Mouse (Mus musculus) gastrocnemius, postnatal 14 days (tissue): ENCODE measurements around the gene Ssu2. TPM values are rescaled to one million over a fixed set of nuclear protein-coding genes. Genes with fewer than 3 reads are reported as not detected.

Source experiments
- DNase-seq: peaks from one replicate; pipeline ENCODE4 v3.0.0; 2021; ENCODE audit warnings: mixed read lengths
- intact Hi-C: fragments of 180-260 bp; cut with DNase I; formaldehyde crosslinking; loops from one replicate; pipeline ENCODE4 v1.15.1; 2025; ENCODE audit warnings: low total_unique reads
- long read RNA-seq, 2 experiments: library from polyadenylated mRNA; stranded (forward); transcript quantifications; one replicate each; pipeline ENCODE4 v2.0.0; 2021
- total RNA-seq, 2 experiments: library from RNA; stranded (reverse); gene quantifications; 2 replicates each; pipeline ENCODE4 v1.2.3; 2021

The Ssu2 gene
- 1 to 10 TPM; 1.9 to 3.3 TPM for total RNA-seq
- long read RNA-seq, experiment 1, partial matches to known transcripts: 0 of 2 reads
- long read RNA-seq, experiment 1, other reads (novel, unspliced or antisense): 1 of 2 reads
- long read RNA-seq, experiment 2, partial matches to known transcripts: 0 of 2 reads
- long read RNA-seq, experiment 2, other reads (novel, unspliced or antisense): 2 of 2 reads

DNA sequence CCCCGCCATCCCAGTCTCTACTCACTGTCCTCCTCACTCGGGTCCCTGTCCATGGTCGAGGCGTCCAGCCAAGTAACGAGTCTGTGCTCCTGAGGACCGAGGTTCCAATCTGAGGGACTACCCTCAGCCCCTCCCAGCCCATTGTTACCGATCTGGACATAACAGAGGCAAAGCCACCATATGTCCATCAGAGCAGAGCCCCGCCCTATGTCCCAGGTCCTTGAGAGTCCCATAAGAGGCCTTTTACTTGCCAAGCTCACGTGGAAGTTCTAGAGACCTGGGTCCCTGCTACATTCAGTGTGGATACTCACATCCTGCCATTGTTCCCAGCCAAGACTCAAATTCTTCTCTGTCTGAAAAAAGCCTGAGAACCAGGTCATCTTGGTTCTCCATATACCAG is at the start of gene Ssu2:
Gene Ssu2 (minus strand): TSS at position 77 of the 400 bp plus-strand sequence.
- no peak for DNase-seq

DNA sequence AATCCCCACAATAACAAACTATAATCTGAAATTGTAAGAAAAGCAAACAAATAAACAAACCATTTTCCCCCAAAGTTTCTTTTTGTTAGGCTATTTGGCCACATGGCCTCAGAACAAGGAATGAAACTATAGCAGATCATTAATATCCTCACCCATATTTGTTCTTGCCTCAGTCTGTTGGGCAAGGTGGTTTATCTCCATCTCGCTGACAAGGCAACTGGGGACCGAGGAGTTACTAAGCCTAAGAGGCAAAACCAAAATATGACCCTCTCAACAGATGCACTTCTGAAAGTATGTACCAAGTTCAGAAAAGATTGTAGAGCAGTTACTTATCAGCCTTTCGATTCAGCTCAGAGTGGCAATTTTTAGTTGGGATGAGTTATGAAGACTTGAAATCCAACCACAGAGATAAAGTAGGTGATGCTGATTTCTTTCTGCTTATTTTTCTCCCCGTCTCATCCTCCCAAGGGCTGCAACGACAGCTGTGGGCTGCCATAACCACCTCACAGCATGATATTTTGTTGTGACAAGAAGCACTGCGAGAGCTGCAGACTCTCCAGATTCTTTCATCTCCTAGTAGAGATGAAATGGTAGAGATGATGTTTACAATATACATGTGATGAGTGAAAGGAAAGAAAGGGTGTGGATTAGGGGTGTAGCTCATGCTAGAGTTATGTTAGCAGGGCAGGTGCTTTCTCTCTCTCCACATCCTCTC is 38.4 kb upstream of the Ssu2 start:
- intact Hi-C loops: no loop called here

More for the DNA sequence above, at the start of gene Ssu2:
- intact Hi-C loops: no loop called here

DNA sequence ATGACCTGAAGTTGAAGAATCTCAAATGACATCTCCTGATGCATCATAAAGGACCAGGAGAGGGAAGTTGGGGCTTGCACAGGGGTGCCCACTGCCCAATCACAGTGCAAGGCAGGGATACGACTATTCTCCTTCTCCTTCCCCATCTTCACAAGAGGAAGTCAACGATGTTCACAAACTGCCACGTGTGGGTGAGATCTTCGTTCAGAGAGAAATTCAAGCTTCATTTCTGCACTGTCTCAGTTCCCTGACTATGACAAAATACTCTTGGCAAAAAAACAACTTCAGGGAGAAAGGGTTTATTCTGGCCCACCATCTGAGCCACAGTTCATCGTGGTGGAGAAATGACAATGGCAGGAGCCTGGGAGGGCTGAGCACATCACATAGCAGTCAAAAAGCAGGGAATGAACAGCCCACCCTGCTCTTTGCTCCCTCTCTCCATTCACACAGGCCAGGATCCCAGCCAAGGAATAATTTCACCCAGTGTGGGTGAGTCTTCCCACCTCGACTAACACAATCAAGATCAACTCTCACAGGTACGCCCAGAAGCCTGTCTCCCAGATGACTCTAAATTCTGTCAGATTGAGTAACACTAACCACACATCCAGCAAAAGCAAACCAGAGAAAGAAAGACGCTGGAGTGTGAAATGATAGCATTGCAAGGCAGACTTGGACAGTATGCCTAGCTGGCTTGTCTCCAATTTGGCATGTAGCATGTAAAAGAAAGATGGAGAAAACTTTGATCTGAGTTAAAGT is 36.1 kb upstream of the Ssu2 start:
- peak; percentile 26 for DNase-seq
- intact Hi-C loops: no loop called here

More for the DNA sequence above, 38.4 kb upstream of the Ssu2 start:
- DNase-seq: no peak

DNA sequence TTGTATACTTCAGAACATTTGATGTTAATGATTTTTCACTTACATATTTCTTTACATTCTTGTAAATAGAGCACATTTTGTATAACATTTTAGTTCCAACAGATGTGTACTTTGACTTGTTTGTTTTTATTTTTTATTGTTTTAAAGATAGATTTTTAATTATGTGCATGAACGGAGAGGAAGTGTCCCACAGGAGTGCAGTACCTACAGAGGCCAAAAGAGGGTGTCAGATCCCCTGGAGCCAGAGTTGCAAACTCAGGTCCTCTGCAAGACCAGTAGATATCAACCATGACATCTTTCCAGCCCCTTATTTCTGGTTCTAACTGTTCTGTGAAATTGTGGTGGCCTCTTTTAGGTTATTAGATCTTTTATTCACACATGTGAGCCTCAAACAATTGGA is 33.1 kb upstream of the Ssu2 start:
- no peak for DNase-seq
- intact Hi-C loops: no loop called here

DNA sequence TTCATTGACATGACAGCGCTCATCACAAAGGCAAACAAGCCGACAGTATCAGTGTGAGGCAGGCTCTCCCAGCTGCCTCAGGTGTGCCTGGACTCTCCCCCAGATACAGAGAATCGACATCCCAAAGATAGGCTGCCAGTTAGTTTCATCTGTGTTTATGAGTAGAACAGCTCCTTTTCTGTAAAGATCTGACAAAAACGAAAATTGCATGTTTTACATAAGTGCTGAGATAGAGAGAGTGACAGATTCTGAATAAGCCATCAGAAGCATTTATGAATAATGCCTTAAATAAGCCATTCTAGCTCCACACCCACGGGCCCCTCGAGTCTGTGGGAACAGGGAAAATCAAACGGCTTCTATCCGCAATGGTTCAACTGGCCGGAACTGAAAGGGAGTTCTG is 31.5 kb upstream of the Ssu2 start:
- no peak for DNase-seq
- intact Hi-C loops: no loop called here

DNA sequence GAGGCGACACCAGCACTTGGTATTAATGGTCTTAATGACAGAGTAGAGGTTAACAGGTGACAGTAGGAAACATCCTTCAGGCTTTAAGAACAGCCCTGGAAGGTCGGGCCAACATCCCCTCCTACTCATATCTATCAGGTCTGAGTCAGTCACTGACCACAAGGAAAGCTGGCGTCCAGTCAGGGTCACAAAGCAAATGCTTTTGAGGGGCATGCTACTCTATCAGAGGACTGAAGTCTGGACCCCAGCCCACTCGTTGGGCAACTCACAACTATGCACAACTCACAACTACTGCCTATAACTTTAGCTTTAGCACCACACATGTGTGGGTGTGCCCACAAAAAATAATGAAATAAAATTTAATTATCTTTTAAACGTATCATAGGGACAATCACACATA is 16.3 kb upstream of the Ssu2 start:
- intact Hi-C loops: no loop called here
- no peak for DNase-seq

DNA sequence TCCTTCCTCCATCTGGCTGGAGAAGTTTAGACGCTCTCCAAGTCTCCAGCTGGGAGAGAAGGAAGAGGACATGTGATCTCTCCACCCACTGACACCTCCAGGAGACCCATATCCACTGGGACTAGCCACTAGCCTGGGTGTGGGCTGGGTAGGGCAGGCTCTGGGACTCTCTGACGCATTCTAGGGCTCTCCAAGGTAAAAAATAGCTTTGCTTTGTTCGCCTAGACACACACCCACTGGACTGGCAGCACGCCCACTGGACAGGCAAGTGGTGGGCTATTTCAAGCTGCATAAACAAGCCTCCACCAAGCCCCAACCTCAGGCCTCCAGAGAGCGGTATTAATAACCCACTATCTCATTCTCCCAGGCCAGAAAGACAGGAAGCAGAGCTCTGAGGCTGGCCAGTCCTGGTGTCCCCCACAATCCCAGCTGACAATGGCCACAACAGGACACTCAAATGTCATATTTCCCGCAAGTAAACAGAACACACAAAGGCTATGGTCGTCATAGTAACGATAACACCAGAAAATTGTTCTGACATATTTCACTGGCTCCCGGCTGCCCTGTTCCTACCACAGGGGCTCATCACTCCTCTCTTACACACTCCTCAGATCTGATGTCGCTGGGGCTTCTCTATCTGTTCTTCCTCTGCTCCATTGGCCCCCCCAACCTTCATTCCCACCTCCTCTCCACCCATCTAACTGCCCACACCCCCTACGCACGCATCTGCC is 14.3 kb upstream of the Ssu2 start:
- intact Hi-C loops: no loop called here
- DNase-seq: peak; percentile 89

DNA sequence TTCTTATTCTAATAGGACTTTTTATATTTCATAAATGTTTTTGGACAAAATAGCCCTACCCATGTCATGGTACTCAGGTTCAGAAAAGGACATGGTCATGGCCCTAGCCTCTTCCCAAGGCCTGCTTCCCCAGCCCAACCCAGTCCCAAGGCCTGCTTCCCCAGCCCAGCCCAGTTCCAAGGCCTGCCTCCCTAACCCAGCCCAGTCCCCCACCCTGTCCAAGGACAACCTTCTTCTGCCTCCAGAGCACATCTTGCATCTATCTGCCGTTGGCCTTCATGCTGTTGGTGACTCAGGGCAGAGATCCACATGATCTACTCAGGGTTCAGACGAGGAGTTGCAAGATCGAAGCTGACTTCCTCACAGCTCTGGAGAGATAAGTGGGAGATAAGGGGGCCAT is 9.5 kb upstream of the Ssu2 start:
- intact Hi-C loops: no loop called here
- DNase-seq: no peak

DNA sequence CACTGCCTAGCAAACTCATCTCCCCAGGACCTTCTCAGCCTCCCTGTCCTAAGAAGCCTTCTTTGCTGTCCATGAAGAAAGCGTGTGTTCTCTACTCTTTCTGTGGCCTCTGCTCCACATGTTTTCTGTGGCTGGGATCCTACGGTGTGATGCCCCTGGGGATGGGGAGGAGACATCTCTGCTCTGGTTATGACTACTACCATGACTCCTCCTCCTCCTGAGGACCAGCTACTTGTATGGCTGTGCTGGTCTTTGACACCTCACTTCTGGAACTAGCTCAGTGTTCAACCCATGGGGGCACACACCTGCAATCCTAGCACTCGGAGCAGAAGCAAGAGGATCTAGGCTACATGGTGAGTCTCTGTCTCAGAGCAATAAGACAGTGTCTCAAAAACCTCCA is 8.5 kb upstream of the Ssu2 start:
- intact Hi-C loops: no loop called here
- DNase-seq: no peak

DNA sequence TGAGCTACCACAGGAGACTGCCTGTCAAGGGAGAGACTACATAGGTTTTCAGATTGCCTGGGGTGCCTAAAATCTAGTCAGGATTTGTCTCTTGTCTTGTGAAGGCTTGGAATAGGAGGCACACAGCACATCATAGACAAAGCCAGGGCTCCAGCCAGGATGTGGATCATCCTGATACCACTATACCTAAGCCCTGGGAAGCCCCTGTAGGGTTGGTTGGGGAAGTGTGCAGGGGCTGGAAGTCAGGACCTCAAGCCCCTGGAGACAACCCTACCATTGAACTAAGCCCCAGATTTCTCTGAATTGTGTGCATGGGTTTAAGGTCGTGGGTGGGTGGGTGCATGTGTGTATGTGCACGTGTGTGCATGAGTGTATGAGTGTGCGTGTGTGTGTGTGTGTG is 562 bp upstream of the Ssu2 start:
- intact Hi-C loops: no loop called here
- no peak for DNase-seq

DNA sequence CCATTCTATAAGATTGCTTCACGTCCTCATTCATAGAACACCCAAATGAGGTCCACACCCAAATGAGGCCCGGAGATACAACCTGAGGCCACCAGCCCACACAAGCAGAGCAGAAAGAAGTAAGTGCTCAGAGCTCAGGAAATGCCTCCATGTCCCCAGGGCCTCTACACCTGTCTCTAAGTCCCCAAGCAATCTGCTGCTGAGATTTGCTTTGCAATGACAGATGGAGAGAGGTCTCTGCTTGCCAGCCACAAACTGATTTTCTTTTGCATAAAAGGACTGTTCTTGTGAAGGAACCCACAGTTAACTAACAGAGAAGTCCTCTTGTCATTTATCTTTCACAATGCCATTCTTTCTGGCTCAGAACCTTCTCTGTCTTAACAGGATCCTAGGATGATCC is 1.6 kb downstream of the Ssu2 start:
- intact Hi-C loops: no loop called here
- DNase-seq: no peak

DNA sequence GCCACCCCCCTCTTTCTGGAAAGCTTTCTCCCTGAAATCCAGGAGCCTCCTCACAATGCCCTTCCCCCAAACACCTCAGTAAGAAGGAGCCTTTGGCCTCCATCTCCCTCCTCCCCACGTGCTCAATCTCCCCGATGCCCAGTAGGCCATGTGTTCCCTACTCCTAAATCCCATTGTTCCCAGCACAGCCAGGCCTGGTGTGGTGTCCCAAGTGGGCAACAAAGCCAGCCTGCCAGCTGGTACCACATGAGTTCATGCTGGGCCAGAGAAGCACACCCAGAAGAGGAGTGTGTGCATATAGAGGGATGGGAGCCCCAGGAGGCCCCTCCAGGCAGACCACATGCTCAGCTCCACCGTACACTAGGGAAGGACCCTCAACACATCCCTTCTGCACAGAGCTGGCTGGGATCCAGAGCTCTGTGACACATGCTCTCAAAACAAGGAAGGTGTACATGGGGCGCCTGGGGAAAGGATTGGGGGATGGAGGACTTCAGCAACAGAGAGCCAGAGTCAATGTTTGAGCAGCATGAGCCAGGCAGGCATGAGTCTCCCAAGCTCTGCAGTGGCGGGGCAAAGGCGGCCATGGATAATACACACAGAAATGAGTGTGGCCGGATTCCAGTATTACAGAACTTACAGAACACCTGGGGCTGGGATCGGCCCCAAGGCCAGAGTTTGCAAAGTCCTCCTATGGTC is 4.7 kb downstream of the Ssu2 start:
- intact Hi-C loops: no loop called here
- DNase-seq: no peak

DNA sequence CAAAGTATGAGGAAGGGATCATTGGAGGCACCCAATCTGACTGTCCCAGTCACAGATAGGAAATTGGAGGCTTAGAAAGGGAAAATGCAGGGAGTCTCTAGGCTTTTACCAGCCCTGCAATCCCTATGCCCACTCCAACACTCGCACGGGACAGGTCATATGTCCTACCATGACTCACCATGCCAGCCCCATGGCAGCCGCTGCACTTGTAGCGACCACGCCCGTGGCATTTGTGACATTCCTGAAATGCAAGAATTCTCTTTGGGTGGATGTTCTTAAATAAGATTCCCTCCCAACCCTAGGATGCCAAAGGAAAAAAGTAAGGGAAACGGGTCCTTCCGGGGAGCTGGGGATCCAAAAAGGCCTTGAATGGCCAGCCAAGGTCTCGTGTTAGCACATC is 8.8 kb downstream of the Ssu2 start:
- intact Hi-C loops: no loop called here
- DNase-seq: no peak

DNA sequence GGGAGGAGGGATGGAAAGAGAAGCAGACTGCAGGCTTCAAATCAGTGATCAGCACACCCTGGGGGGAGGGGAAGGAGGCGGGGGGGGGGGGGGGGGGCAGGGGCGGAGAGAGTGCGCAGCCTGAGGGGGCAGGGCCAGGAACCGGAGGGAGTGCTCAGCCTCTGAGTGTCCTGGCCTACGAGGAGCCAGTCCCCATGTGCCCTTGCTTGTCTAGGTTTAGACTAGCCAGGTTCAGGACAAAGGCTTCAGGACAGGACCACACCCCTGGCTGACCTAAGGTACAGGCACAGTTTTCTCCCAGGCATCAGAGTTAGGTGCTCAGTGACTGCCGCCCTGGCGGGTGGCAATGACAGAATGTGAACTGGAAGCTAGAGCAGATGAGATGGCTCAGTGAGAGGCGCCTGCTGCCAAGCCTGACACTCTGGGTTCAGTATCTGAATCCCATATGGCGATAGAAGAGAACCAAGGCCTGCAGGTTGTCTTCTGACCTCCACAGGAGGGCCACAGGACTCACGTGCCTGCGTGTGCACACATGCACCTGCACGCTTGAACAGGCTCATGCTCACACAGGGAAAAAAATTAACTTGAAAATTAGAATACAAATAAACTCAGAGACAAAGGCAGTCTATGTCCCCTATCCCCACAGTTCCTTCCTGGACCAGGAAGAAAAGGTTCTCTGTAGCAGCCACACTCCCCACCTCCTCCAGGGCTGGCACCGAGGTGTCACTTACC is 12.0 kb downstream of the Ssu2 start:
- intact Hi-C loops: no loop called here
- no peak for DNase-seq

DNA sequence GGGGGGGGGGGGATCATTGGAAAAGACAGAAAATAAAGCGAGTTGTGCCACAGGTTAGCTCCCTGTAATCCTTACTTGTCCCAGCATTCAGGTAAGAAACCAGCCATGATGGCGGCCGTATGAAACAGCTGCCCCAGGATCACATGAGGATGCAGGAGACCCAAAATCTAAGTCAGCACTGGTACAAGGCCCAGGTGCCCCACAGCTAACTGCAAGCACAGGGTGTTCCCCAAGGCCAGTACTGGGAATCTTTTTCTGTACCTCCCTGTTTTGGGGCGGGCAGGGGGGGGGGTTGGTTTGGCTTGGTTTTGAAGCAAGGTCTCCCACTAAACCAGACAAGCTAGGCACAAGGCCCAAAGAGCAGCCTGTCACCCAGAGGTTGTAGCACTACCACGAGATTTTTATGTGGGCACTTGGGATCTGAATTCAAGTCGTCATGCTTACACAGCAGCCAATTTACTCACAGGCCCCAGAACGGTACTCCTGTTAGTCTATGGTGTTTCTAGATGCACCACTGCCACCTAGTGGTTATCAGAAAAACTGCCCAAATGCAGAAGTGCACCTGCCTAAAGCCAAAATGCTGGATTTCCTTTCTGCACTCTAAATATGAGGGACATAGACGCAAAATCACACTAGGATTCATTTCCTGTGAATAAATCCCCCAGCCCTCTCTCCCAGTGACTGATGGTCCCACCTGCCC is 13.8 kb downstream of the Ssu2 start:
- intact Hi-C loops: no loop called here
- DNase-seq: no peak

DNA sequence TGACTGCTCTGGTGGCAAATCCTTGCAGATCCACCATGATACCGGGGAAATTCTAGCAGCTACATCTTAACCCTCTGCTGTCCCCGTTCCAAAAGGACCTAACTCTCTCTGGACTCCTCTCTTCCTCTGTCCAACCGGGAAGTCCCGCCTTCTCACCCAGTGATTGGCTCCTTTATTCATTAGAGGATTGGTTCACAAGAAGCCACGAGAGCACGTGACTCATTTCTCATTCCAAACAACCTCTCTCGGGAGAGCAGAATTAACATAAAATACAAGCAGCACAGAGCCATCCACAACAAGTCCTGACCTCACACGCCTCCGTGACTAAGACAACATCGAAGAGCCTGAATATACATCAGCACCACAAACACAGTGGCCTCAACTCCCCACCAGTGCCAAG is 22.5 kb downstream of the Ssu2 start:
- intact Hi-C loops: no loop called here
- no peak for DNase-seq

DNA sequence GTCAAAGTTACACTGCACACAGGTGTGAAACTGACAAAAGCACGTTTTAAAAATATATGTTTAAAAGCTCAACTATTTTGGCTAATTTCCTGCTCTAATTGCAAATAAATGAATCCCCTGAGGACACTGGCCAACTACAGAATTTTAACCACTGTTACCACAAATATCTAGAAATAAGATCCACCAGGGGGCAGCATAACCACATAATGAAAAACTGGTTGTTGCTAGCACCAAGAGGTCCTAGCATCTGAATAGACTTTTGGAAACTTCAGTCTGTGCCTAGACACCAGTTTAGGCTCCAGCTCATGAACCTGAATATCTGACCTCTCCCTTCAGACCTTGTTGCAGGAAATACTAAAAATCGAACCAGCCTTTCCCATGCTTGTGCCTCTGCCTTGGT is 23.2 kb downstream of the Ssu2 start:
- intact Hi-C loops: no loop called here
- no peak for DNase-seq

DNA sequence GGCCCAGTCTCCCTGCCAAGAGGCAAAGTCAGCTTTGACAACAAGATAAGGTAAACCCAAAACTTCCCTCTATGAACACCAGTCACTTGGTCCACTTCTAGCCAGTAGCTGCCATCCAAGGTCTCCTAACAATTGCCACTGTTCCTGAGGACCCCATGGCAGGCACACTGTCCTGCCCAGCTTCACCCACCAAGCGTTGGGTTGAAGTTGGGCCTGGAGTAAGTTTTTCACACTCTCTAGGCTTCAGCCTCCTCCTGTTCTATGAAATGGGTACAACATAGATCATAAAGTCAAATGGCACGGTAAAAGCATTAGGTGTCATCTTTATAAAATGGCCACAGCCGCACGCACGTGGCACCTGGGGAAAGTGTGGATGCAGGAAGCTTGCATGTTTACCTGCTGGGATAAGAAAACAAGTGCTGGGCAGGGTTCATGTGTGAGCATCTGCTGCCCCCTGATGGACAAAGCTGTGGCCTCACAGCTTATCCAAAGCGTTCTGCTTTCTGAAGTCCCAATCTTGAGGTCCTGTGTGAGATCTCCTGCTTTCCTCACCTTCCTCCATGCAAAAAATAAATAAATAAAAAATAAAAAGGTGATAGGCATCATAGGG is 25.4 kb downstream of the Ssu2 start:
- DNase-seq: peak; percentile 64
- intact Hi-C loops: loop anchor here (2.0 kb wide), 1 partner anchor 154 kb away; no protein-coding TSS in a partner anchor
